Mouse (Mus musculus) cortical plate, adult 2 months (tissue): ENCODE data around the gene 2310046K23Rik. TPM values are rescaled to one million over a fixed set of nuclear protein-coding genes. Genes with fewer than 3 reads are reported as not detected.
"Not testable (repeated sequence)": the region's sequence is repeated elsewhere in the genome, so short reads cannot be mapped to it uniquely, and the experiment has no call there.

Experiments
- H3K27ac ChIP-seq: fragments of 200-500 bp; 2 replicates; pipeline ENCODE4 v1.5.1; 2012; ENCODE audit warnings: low read length, control low read depth, inconsistent platforms; ENCODE audit not compliant: insufficient read depth
- H3K4me1 ChIP-seq: fragments of 200-500 bp; 2 replicates; pipeline ENCODE4 v1.6.1; 2011; ENCODE audit warnings: low read length; ENCODE audit not compliant: control insufficient read depth, insufficient read depth
- H3K4me3 ChIP-seq: fragments of 200-500 bp; 2 replicates; pipeline ENCODE4 v1.5.1; 2011; ENCODE audit warnings: mild to moderate bottlenecking, low read length, control low read depth; ENCODE audit not compliant: insufficient read depth
- CTCF ChIP-seq: fragments of 200-500 bp; IDR thresholded peaks from 2 replicates; pipeline ENCODE4 v1.5.1; 2011; ENCODE audit warnings: mild to moderate bottlenecking, control low read depth, low read length; ENCODE audit not compliant: insufficient read depth; ENCODE audit errors: extremely low read depth
- POLR2A ChIP-seq: fragments of 200-500 bp; IDR thresholded peaks from 2 replicates; pipeline ENCODE4 v1.6.1; 2011; ENCODE audit warnings: mild to moderate bottlenecking, low read length, control low read depth; ENCODE audit not compliant: insufficient read depth; ENCODE audit errors: extremely low read depth
- polyA plus RNA-seq: library from polyadenylated mRNA; depleted of rRNA; stranded (reverse); fragments of >200 nt; gene quantifications from 2 replicates; pipeline ENCODE4 v1.2.3, GENCODE M21; 2012; rRNA removed

Gene 2310046K23Rik
- polyA plus RNA-seq, 1 experiment, result not detected

GRCm38 (mm10) chr3:92503528-92503927, 30.8 kb downstream of the 2310046K23Rik start:
- Histone ChIP-seq H3K27ac (no peak overlapping the region), H3K4me3 (no peak overlapping the region), H3K4me1 (no peaks in the 10 kb centered on the region)
- no peak for TF ChIP-seq POLR2A
- TF ChIP-seq CTCF, result no peak

GRCm38 (mm10) chr3:92500393-92500792, 33.9 kb downstream of the 2310046K23Rik start, which contains the start of gene Sprr4:
Sprr4 (minus strand) TSS chr3:92500493.
- TF ChIP-seq POLR2A (no peak), CTCF (no peak)
- Histone ChIP-seq H3K4me1 (no peaks in the 10 kb centered on the region), H3K4me3 (no peak within 1 kb of the TSS), H3K27ac (no peak within 1 kb of the TSS)

DNA sequence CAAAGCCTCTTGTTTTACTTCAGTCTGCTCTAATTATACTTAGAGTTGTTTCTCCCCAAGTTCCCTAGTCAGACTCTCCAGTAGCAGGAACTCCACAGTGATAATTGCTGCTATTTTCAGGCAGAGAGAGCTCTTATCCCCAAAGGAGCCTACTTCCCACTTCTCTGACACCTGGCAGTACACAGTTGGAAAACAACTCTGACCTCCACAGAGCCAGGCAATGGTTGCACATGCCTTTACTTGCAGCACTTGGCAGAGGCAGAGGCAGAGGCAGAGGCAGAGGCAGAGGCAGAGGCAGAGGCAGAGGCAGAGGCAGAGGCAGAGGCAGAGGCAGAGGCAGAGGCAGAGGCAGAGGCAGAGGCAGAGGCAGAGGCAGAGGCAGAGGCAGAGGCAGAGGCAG, 44.0 kb downstream of the 2310046K23Rik start:
- not testable (repeated sequence) for H3K4me3 ChIP-seq, H3K27ac ChIP-seq, H3K4me1 ChIP-seq

DNA sequence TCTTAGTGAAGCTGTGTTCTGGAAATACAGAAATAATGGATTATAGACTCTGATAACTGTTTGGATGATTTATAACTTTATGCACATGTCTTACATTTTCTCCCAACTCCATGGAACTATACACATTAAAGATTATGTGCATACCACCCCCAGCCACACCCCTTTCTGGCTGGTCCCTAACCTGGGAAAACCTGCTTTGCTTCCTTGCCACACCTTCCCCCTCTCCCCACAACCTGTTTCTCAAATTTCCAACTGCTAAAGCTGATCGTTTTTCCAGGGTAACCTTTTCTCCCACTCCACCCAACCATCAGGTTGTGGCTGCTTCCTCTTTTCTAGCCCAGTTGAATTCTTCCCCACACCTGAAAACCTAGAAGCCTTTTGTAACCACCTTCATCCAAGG, 48.0 kb downstream of the 2310046K23Rik start:
- TF ChIP-seq CTCF, result no peak
- H3K4me3 ChIP-seq, result no peak overlapping the region
- H3K4me1 ChIP-seq, result no peaks in the 10 kb centered on the region
- no peak overlapping the region for H3K27ac ChIP-seq

- Histone ChIP-seq H3K4me3 (no peak within 1 kb of the TSS), H3K27ac (no peak within 1 kb of the TSS), H3K4me1 (no peaks in the 10 kb centered on the region)
- no peak for TF ChIP-seq POLR2A
- no peak for TF ChIP-seq CTCF
Measured at GRCm38 (mm10) chr3:92485863-92486262, 48.4 kb downstream of the 2310046K23Rik start, which contains the start of gene Sprr1a. Sprr1a (minus strand) TSS chr3:92485895.

Other genes starting within 250 kb of the 2310046K23Rik start
- gene Sprr2a3, start 249.1 kb downstream of the 2310046K23Rik start, polyA plus RNA-seq, result 0.11 TPM in 1 of 2 replicates, not detected in the other
- gene Sprr2b, start 217.9 kb downstream of the 2310046K23Rik start, polyA plus RNA-seq, result not detected in 2 replicates
- gene Sprr2d, start 195.4 kb downstream of the 2310046K23Rik start, polyA plus RNA-seq, result not detected in 2 replicates
- gene Sprr2e, start 182.4 kb downstream of the 2310046K23Rik start, polyA plus RNA-seq, result not detected in 2 replicates
- not detected in 2 replicates for gene Sprr2f, start 169.3 kb downstream of the 2310046K23Rik start, polyA plus RNA-seq
- gene Sprr2h, start 148.8 kb downstream of the 2310046K23Rik start, polyA plus RNA-seq, result not detected in 2 replicates
- gene Sprr2i, start 126.5 kb downstream of the 2310046K23Rik start, polyA plus RNA-seq, result not detected in 2 replicates
- gene Sprr2j-ps, start 116.4 kb downstream of the 2310046K23Rik start, polyA plus RNA-seq, result not detected in 2 replicates
- 11.5 TPM in 2 replicates for gene Gm9774, start 105.1 kb downstream of the 2310046K23Rik start, polyA plus RNA-seq
- gene Sprr2k, start 101.9 kb downstream of the 2310046K23Rik start, polyA plus RNA-seq, result not detected in 2 replicates
- gene Sprr1b, start 95.7 kb downstream of the 2310046K23Rik start, polyA plus RNA-seq, result not detected in 2 replicates
- gene Sprr3, start 75.8 kb downstream of the 2310046K23Rik start, polyA plus RNA-seq, result not detected in 2 replicates
- gene Sprr1a, start 48.6 kb downstream of the 2310046K23Rik start, polyA plus RNA-seq, result 0.26 and 0.42 TPM in 2 replicates
- not detected in 2 replicates for gene Sprr4, start 34.0 kb downstream of the 2310046K23Rik start, polyA plus RNA-seq
- not detected in 2 replicates for gene Ivl, start 39.2 kb upstream of the 2310046K23Rik start, polyA plus RNA-seq
- not detected in 2 replicates for gene Smcp, start 54.5 kb upstream of the 2310046K23Rik start, polyA plus RNA-seq
- not detected in 2 replicates for gene 2210017I01Rik, start 73.0 kb upstream of the 2310046K23Rik start, polyA plus RNA-seq
- gene Lce6a, start 87.1 kb upstream of the 2310046K23Rik start, polyA plus RNA-seq, result not detected in 2 replicates
- gene Lce1a1, start 113.8 kb upstream of the 2310046K23Rik start, polyA plus RNA-seq, result not detected in 2 replicates
- not detected in 2 replicates for gene Lce1b, start 122.4 kb upstream of the 2310046K23Rik start, polyA plus RNA-seq
- not detected in 2 replicates for gene Lce1a2, start 135.8 kb upstream of the 2310046K23Rik start, polyA plus RNA-seq
- gene Lce1c, start 144.7 kb upstream of the 2310046K23Rik start, polyA plus RNA-seq, result not detected in 2 replicates
- gene Lce1d, start 152.7 kb upstream of the 2310046K23Rik start, polyA plus RNA-seq, result not detected in 2 replicates
- not detected in 2 replicates for gene Lce1e, start 174.6 kb upstream of the 2310046K23Rik start, polyA plus RNA-seq
- not detected in 2 replicates for gene Lce1f, start 185.8 kb upstream of the 2310046K23Rik start, polyA plus RNA-seq
- gene Gm38119, start 204.6 kb upstream of the 2310046K23Rik start, polyA plus RNA-seq, result not detected in 2 replicates
- gene Lce1g, start 217.8 kb upstream of the 2310046K23Rik start, polyA plus RNA-seq, result not detected in 2 replicates
- not detected in 2 replicates for gene Lce1h, start 230.6 kb upstream of the 2310046K23Rik start, polyA plus RNA-seq
- not detected in 2 replicates for gene Lce1i, start 244.4 kb upstream of the 2310046K23Rik start, polyA plus RNA-seq